Mouse (Mus musculus) small intestine, adult 2 months (tissue): Measurements from ENCODE around the gene Clvs2.

ENCODE experiments used
- CTCF ChIP-seq: fragments of 200-500 bp; IDR thresholded peaks from 2 replicates; pipeline ENCODE4 v1.5.1; 2012; ENCODE audit warnings: low read depth, mild to moderate bottlenecking, control low read depth, inconsistent platforms, low read length, moderate library complexity, mixed read lengths; ENCODE audit not compliant: insufficient replicate concordance, insufficient read length; ENCODE audit errors: extremely low read depth
- POLR2A ChIP-seq: fragments of 200-500 bp; IDR thresholded peaks from 2 replicates; pipeline ENCODE4 v1.6.1; 2012; ENCODE audit warnings: low read depth, mild to moderate bottlenecking, control low read depth, inconsistent platforms, low read length, moderate library complexity

DNA sequence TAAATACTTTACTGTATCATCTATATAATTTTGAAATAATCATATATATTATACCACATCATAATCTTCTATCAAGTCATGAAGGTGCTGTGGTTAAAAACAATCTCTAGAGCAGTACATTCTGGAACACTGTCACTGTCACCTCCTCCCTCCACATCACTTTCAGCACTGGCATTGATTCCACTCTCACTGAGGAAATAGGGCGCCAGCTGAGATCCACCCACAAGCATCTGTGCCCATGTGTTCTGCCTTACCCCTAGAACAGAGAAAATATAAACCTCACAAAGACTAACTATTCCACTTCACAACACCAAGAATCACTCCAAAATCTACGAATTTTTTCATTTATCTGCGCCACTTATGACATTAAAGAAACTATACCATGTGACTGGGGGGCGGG, 84.2 kb downstream of the Clvs2 start:
- no peak for TF ChIP-seq CTCF
- TF ChIP-seq POLR2A, result no peak
